9 mouse cellular contexts compared by ENCODE assay signal in the genomic region with DNA sequence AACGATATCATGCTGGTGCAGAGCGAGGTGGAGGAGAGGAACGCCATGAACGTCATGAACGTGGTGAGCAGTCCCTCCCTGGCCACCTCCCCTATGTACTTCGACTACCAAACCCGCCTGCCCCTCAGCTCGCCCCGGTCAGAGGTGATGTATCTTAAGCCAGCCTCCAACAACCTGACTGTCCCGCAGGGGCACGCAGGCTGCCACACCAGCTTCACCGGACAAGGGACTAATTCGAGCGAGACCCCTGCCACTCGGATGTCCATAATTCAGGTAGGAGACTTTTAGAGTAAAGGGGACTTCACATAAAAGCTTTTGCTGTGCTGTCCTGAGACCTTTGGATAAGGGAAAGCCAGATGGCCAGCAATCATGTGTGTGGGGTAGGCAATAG. TPM values are rescaled to one million over a fixed set of nuclear protein-coding genes. Genes with fewer than 3 reads are reported as not detected.
DNase-seq lines count a peak whose midpoint lies in the region; ATAC-seq and TF ChIP-seq lines count a peak whose summit lies in the region.
"Had no signal": no experiment of that assay in that cellular context is flagged by ENCODE, and none has a peak within 500 bp of the region (broad histone marks: within the 10 kb centered on the region; RNA-seq: fewer than 3 reads in every experiment).

No protein-coding gene starts in this region.

- peaks cover 30% of the 10 kb centered on the region for H3K4me1 ChIP-seq in heart, embryonic 13.5 days
- peaks cover 22% of the 10 kb centered on the region for H3K4me1 ChIP-seq in forebrain, embryonic 16.5 days (replicated peaks; ENCODE audit: control insufficient read depth, insufficient read depth, low read length)
- peaks cover 5% of the 10 kb centered on the region for H3K4me1 ChIP-seq in kidney, postnatal 0 days (replicated peaks; ENCODE audit: insufficient read depth, low read length)
- peaks cover 35% of the 10 kb centered on the region for H3K4me1 ChIP-seq in neural tube, embryonic 13.5 days (replicated peaks)

- H3K27ac ChIP-seq in heart, embryonic 13.5 days (replicated peaks) = no peak overlapping the region
- no peak overlapping the region for H3K27ac ChIP-seq in forebrain, embryonic 16.5 days (ENCODE audit: low read length)
- H3K27ac ChIP-seq in kidney, postnatal 0 days = no peak overlapping the region
- peak overlapping the region; percentile 56; the same call in 1 of the 2 replicates for H3K27ac ChIP-seq in neural tube, embryonic 13.5 days (replicated peaks)

- intact Hi-C loops in heart, postnatal 14 days (cut with DNase I) = loop anchor here (5.0 kb wide), 1 partner anchor 34 kb away; no protein-coding TSS in a partner anchor

- no peaks in the 10 kb centered on the region for H3K9me3 ChIP-seq in heart, embryonic 13.5 days
- no peaks in the 10 kb centered on the region for H3K9me3 ChIP-seq in forebrain, embryonic 16.5 days (ENCODE audit: control insufficient read depth, low read length)
- no peaks in the 10 kb centered on the region for H3K9me3 ChIP-seq in kidney, postnatal 0 days (replicated peaks; ENCODE audit: low read length)
- H3K9me3 ChIP-seq in neural tube, embryonic 13.5 days = no peaks in the 10 kb centered on the region

- no peak for ATAC-seq in heart, embryonic 13.5 days (ENCODE audit: extremely low read depth, insufficient number of reproducible peaks, low FRiP score, low TSS enrichment)
- no peak for ATAC-seq in forebrain, embryonic 16.5 days
- no peak for ATAC-seq in kidney, postnatal 0 days (replicated peaks; ENCODE audit: low FRiP score, low read depth)
- ATAC-seq in neural tube, embryonic 13.5 days (ENCODE audit: low read depth) = no peak
- ATAC-seq in cerebellum, adult (ENCODE audit: insufficient number of reproducible peaks, low FRiP score, low TSS enrichment) = no peak

- no peak for DNase-seq in heart, postnatal 14 days
- no peak for DNase-seq in kidney, postnatal 0 days (ENCODE audit: low spot score)
- DNase-seq in yolk sac, embryonic 10.5 days (ENCODE audit: low spot score) = no peak
- DNase-seq in spleen, postnatal 36 days (ENCODE audit: low spot score in 2 of 2) = no peak

- peak overlapping the region; percentile 62 for H3K9ac ChIP-seq in heart, embryonic 13.5 days
- H3K9ac ChIP-seq in forebrain, embryonic 16.5 days (replicated peaks; ENCODE audit: low read depth, low read length) = peak overlapping the region; percentile 59
- no peak overlapping the region for H3K9ac ChIP-seq in kidney, postnatal 0 days (ENCODE audit: low read depth, low read length)
- peak overlapping the region; percentile 81 for H3K9ac ChIP-seq in neural tube, embryonic 13.5 days

- H3K4me2 ChIP-seq in heart, embryonic 13.5 days = peak overlapping the region; percentile 98
- H3K4me2 ChIP-seq in forebrain, embryonic 16.5 days (ENCODE audit: low read length) = peak overlapping the region; percentile 76
- H3K4me2 ChIP-seq in kidney, postnatal 0 days (ENCODE audit: low read length) = peak overlapping the region; percentile 80
- peak overlapping the region; percentile 94 for H3K4me2 ChIP-seq in neural tube, embryonic 13.5 days

- WGBS in heart, embryonic 13.5 days = 4% methylated on average over 15 of the region's 15 CpGs
- WGBS in forebrain, embryonic 16.5 days = 4% methylated on average over 14 of the region's 15 CpGs
- 3% methylated on average over 15 of the region's 15 CpGs for WGBS in kidney, postnatal 0 days
- 2% methylated on average over 15 of the region's 15 CpGs for WGBS in neural tube, embryonic 13.5 days

- H3K4me3 ChIP-seq in heart, embryonic 13.5 days = peak overlapping the region; percentile 68
- H3K4me3 ChIP-seq in forebrain, embryonic 16.5 days (replicated peaks; ENCODE audit: low read length) = peak overlapping the region; percentile 74
- H3K4me3 ChIP-seq in kidney, postnatal 0 days (replicated peaks; ENCODE audit: low read depth, low read length) = peak overlapping the region; percentile 52
- peak overlapping the region; percentile 75 for H3K4me3 ChIP-seq in neural tube, embryonic 13.5 days
- H3K4me3 ChIP-seq: myocyte had no signal

- H3K36me3 ChIP-seq in heart, embryonic 13.5 days = no peaks in the 10 kb centered on the region
- H3K36me3 ChIP-seq in forebrain, embryonic 16.5 days (ENCODE audit: control insufficient read depth, insufficient read depth) = no peaks in the 10 kb centered on the region
- H3K36me3 ChIP-seq in kidney, postnatal 0 days (ENCODE audit: insufficient read depth, low read length) = no peaks in the 10 kb centered on the region
- H3K36me3 ChIP-seq in neural tube, embryonic 13.5 days = no peaks in the 10 kb centered on the region

- no peak for TF ChIP-seq CTCF in kidney, postnatal 0 days (IDR thresholded peaks at IDR 0.05; ENCODE audit: low read depth)

- H3K27me3 ChIP-seq in heart, embryonic 13.5 days (replicated peaks) = peaks cover 38% of the 10 kb centered on the region
- 0 out of 2 replicates have a peak, but pooled peaks cover 3% of the 10 kb centered on the region for H3K27me3 ChIP-seq in forebrain, embryonic 16.5 days (replicated peaks; ENCODE audit: control insufficient read depth, insufficient read depth, low read length)
- H3K27me3 ChIP-seq in kidney, postnatal 0 days (ENCODE audit: insufficient read depth, low read length) = peaks cover 33% of the 10 kb centered on the region
- peaks cover 20% of the 10 kb centered on the region for H3K27me3 ChIP-seq in neural tube, embryonic 13.5 days

RNA-seq across cellular contexts. Expression of gene Pcdh17, which starts 5.0 kb away (rescaled TPM):
- 2.3 and 2.5 TPM in 2 replicates for polyA plus RNA-seq in heart, embryonic 13.5 days (2015; fragmentation: Nextera tagmentation; extraction: Ambion mirVana)
- 10 to 100 TPM in 1 of 2 experiments, 1 to 10 TPM in 1; 9.6 to 10.2 TPM for total RNA-seq in heart, postnatal 14 days (2021)
- polyA plus RNA-seq in forebrain, embryonic 16.5 days (2015; fragmentation: Nextera tagmentation; extraction: Ambion mirVana) = 16.2 and 23.3 TPM in 2 replicates
- polyA plus RNA-seq in kidney, postnatal 0 days (2015; fragmentation: Nextera tagmentation; extraction: Ambion mirVana) = 6.7 and 6.8 TPM in 2 replicates
- polyA plus RNA-seq in neural tube, embryonic 13.5 days (2015; fragmentation: Nextera tagmentation; extraction: Ambion mirVana) = 18.6 and 19.3 TPM in 2 replicates
